Mouse (Mus musculus): ENCODE results near the gene Rps2. TPM values are rescaled to one million over a fixed set of nuclear protein-coding genes. Genes with fewer than 3 reads are reported as not detected.
"Not testable (repeated sequence)": the region's sequence is repeated elsewhere in the genome, so short reads cannot be mapped to it uniquely, and the experiment has no call there.

Rps2 gene
- total RNA-seq, 2 experiments from 2014 or later: 302 to 315 TPM

GRCm38 (mm10) chr17:24715556-24715955 is 2.4 kb upstream of the Rps2 start:
- no peak for DNase-seq (ENCODE audit: low spot score in 2 of 2)
- Histone ChIP-seq H3K27ac (no peak overlapping the region), H3K4me3 (no peak overlapping the region)
- no peak for TF ChIP-seq CTCF (conservative IDR thresholded peaks at IDR 0.05)

DNA sequence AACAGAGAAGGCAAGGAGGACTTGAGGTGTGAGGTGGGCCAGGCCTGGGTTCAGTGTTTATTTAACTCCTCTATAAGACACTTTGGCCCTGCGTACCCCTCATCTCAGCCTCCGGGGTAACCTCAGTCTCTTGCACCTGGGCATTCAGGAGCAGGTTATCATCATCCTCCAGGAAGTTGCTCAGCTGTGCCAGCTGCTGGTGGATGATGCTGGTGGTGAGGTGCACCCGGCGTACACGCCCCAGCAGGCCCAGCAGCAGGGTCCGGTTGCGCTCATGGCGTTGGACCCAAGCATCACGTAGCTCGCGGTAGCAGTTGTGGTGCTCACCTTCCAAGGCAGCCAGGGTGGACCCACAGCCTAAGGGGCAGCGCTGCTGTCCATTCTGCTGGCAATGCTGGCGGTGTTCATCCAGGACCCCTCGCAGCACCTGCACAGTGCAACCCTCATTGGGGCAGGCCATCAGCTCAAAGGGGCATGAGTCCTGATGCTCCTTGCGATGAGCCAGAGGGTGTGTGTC is 1.7 kb upstream of the Rps2 start:
- Histone ChIP-seq H3K4me3 (no peak overlapping the region), H3K27ac (no peak overlapping the region)
- DNase-seq (ENCODE audit: low spot score in 2 of 2): no peak
- TF ChIP-seq CTCF (conservative IDR thresholded peaks at IDR 0.05): no peak

DNA sequence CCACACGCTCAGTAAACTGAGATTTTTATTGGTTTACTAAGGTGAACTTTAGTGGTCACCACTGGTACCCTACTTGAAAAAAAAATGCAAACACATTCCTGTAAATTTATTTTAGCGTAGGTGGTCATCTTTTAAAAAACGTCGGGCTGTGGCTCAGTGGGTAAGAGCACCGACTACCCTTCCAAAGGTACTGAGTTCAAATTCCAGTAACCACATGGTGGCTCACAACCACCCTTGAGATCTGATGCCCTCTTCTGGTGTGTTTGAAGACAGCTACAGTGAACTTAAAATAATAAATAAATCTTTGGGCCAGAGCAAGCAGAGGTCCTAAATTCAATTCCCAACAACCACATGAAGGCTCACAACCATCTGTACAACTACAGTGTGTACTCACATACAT is 1.0 kb downstream of the Rps2 start:
- not testable (repeated sequence) for DNase-seq (ENCODE audit: low spot score in 2 of 2)
- peak; percentile 45 for TF ChIP-seq CTCF (conservative IDR thresholded peaks at IDR 0.05)
- Histone ChIP-seq H3K27ac (peak overlapping the region; percentile 88; the same call in 1 of the 2 replicates), H3K4me3 (peak overlapping the region; percentile 76)

- Histone ChIP-seq H3K27ac (peak overlapping the region; percentile 88), H3K4me3 (peak overlapping the region; percentile 76)
- TF ChIP-seq CTCF (conservative IDR thresholded peaks at IDR 0.05): no peak
- DNase-seq (ENCODE audit: low spot score in 2 of 2): peak; percentile 98 to 99
These were observed 1.7 kb downstream of the Rps2 start for GRCm38 (mm10) chr17:24719494-24720222.

DNA sequence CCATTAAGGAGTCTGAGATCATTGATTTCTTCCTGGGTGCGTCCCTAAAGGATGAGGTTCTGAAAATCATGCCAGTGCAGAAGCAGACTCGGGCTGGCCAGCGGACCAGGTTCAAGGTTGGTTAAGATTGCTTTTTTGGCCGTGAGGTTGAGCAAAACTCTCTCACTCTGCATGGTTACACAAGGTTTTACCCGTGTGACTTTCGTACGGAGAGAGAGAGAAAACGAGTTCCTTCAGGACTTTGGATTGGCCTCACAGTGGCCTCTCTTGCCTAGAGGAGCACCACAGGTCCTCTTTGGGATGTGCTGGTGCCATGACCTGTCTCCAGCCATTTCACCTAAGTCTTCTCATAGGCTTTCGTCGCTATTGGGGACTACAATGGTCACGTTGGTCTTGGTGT is 2.7 kb downstream of the Rps2 start:
- DNase-seq (ENCODE audit: low spot score in 2 of 2): not testable (repeated sequence)
- Histone ChIP-seq H3K4me3 (peak overlapping the region; percentile 76), H3K27ac (peak overlapping the region; percentile 83)

DNA sequence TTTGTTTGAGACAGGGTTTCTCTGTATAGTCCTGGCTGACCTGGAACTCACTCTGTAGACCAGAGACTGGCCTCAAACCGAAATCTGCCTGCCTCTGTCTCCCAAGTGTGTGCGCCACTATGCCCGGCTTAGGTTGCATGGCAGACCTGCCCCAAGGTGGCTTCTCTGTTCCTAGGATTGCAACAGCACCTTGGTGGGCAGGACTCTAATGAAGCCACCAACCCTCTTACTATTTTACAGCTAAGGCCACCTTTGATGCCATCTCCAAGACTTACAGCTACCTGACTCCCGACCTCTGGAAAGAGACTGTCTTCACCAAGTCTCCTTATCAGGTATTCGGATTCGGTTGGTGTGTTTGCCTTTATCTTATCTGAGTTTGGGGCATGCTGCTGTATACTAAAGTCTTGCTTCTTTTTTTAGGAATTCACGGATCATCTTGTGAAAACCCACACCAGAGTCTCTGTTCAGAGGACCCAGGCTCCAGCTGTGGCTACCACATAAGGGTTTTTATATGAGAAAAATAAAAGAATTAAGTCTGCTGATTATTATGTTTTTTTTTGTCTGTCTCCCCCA is 3.6 kb downstream of the Rps2 start:
- not testable (repeated sequence) for DNase-seq (ENCODE audit: low spot score in 2 of 2); H3K27ac ChIP-seq
- peak overlapping the region; percentile 31 for H3K4me3 ChIP-seq

GRCm38 (mm10) chr17:24722220-24722924 is 4.5 kb downstream of the Rps2 start:
- no peak for DNase-seq (ENCODE audit: low spot score in 2 of 2)
- no peak for TF ChIP-seq CTCF (conservative IDR thresholded peaks at IDR 0.05)
- no peak overlapping the region for H3K27ac ChIP-seq
- peak overlapping the region; percentile 8; the same call in 1 of the 2 replicates for H3K4me3 ChIP-seq

DNA sequence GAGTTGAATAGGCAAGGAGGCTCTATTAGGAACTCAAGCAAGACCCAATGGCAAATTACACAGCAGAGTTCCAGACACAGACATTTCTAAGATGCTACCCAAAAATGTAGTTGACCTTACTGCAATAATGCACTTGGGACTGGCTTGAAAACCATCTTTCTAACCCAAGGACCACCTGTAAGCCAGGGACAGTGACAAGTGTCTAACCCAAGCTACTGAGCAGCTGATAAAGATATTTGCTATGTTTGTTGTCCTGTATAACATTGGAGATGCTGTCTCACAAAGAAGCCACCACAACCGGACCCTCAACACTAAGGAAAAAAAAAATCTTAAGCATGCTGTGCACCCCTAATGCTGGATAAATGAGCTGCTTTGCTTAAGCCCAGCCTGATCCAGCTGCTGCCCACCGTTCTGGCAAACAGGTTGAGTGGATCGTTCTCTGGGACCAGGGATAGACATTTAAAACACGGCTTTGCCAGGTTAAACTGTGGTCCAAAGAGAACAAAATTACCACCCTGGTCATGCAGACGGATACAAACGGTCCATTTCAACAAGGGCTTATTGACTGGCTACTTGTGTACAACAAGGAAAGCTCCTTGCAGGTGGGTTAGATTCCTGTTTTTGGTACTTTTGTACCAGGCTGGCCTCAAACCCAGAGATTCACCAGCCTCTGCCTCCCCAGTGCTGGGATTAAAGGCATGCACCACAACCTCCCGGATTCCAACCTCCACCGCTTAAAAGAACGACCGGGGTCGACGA is 5.4 kb downstream of the Rps2 start:
- DNase-seq (ENCODE audit: low spot score in 2 of 2): no peak
- H3K4me3 ChIP-seq: peak overlapping the region; percentile 98
- no peak for TF ChIP-seq CTCF (conservative IDR thresholded peaks at IDR 0.05)
- H3K27ac ChIP-seq: peak overlapping the region; percentile 98

GRCm38 (mm10) chr17:24723881-24724180 is 5.9 kb downstream of the Rps2 start:
- DNase-seq (ENCODE audit: low spot score in 2 of 2): no peak
- TF ChIP-seq CTCF (conservative IDR thresholded peaks at IDR 0.05): no peak

GRCm38 (mm10) chr17:24724184-24724583 is 6.3 kb downstream of the Rps2 start, which contains the start of gene Ndufb10:
Gene Ndufb10, minus strand, starts transcription at chr17:24724478.
- H3K4me3 ChIP-seq: peak within 1 kb of the TSS; percentile 98

More at GRCm38 (mm10) chr17:24723881-24724180, 5.9 kb downstream of the Rps2 start:
- Histone ChIP-seq H3K27ac (peak overlapping the region; percentile 98), H3K4me3 (peak overlapping the region; percentile 98)

GRCm38 (mm10) chr17:24725637-24726390 is 7.9 kb downstream of the Rps2 start:
- no peak for DNase-seq (ENCODE audit: low spot score in 2 of 2)
- H3K4me3 ChIP-seq: no peak overlapping the region
- TF ChIP-seq CTCF (conservative IDR thresholded peaks at IDR 0.05): peak; percentile 50
- H3K27ac ChIP-seq: no peak overlapping the region

More at GRCm38 (mm10) chr17:24724184-24724583, 6.3 kb downstream of the Rps2 start, which contains the start of gene Ndufb10:
- TF ChIP-seq CTCF (conservative IDR thresholded peaks at IDR 0.05): peak; percentile 95
- DNase-seq (ENCODE audit: low spot score in 2 of 2): peak; percentile 94 to 99
- H3K27ac ChIP-seq: peak within 1 kb of the TSS; percentile 98

DNA sequence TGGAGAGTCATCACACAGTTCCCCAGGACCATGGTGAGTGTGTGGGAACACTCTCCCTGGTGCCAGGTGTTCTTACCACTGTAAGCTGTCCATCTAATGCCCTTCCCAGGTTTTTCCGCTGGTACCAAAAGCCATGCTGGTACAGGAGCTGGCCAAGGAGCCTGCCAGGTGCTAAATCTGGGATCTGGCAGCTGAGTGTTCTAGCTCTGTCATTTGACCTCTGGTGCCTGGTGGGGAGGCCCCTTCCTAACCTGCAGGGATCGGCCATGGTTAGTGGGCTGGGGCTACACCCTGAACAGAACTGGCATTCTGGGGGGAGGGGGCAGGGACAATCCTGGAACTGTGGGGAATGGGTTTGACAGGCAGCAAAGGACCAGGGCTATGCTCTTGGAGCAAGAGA is 9.7 kb downstream of the Rps2 start, which contains the start of gene Rpl3l:
Rpl3l (plus strand) TSS at position 203 of the 400 bp plus-strand sequence.
- H3K4me3 ChIP-seq: no peak within 1 kb of the TSS
- no peak for DNase-seq (ENCODE audit: low spot score in 2 of 2)
- no peak within 1 kb of the TSS for H3K27ac ChIP-seq
- no peak for TF ChIP-seq CTCF (conservative IDR thresholded peaks at IDR 0.05)
